Mouse (Mus musculus): ENCODE data around the gene Stk10. TPM values are rescaled to one million over a fixed set of nuclear protein-coding genes. Genes with fewer than 3 reads are reported as not detected.

Stk10 gene
- total and polyA plus RNA-seq, 3 experiments, result 31.0 to 52.1 (median 36.0) TPM

- no peak for DNase-seq (ENCODE audit: low spot score)
- TF ChIP-seq TAL1 (conservative IDR thresholded peaks at IDR 0.05; ENCODE audit: low read depth, low read length) (no peak), POLR2AphosphoS5 (IDR thresholded peaks at IDR 0.05; ENCODE audit: insufficient replicate concordance, low read depth, low read length) (no peak)
- no peaks in the 10 kb centered on the region for H3K27me3 ChIP-seq (ENCODE audit: insufficient read depth, low read length)
- peaks cover 18% of the 10 kb centered on the region for H3K4me1 ChIP-seq (ENCODE audit: insufficient read depth, low read depth, low read length)
- peaks cover 73% of the 10 kb centered on the region for H3K36me3 ChIP-seq (replicated peaks)
- no peaks in the 10 kb centered on the region for H3K9me3 ChIP-seq (replicated peaks)
- H3K4me3 ChIP-seq (ENCODE audit: low read depth, low read length), result no peak overlapping the region
- no peak for ATAC-seq (ENCODE audit: extremely low read depth, insufficient number of reproducible peaks, low FRiP score, poor library complexity, severe bottlenecking)
These were observed 54.3 kb downstream of the Stk10 start for GRCm38 (mm10) chr11:32587191-32588089.

GRCm38 (mm10) chr11:32588090-32588891 is 55.2 kb downstream of the Stk10 start:
- DNase-seq (ENCODE audit: low spot score), result peak; percentile 53
- no peaks in the 10 kb centered on the region for H3K27me3 ChIP-seq (ENCODE audit: insufficient read depth, low read length)
- H3K36me3 ChIP-seq (replicated peaks), result peaks cover 75% of the 10 kb centered on the region
- no peak overlapping the region for H3K4me3 ChIP-seq (ENCODE audit: low read depth, low read length)
- H3K4me1 ChIP-seq (ENCODE audit: insufficient read depth, low read depth, low read length), result peaks cover 15% of the 10 kb centered on the region
- TF ChIP-seq TAL1 (conservative IDR thresholded peaks at IDR 0.05; ENCODE audit: low read depth, low read length) (no peak), CTCF (IDR thresholded peaks at IDR 0.05; ENCODE audit: low read depth, low read length) (peak; percentile 90), GATA1 (IDR thresholded peaks at IDR 0.05; ENCODE audit: borderline replicate concordance, low read length) (no peak), POLR2AphosphoS5 (IDR thresholded peaks at IDR 0.05; ENCODE audit: insufficient replicate concordance, low read depth, low read length) (no peak)
- ATAC-seq (ENCODE audit: extremely low read depth, insufficient number of reproducible peaks, low FRiP score, poor library complexity, severe bottlenecking), result no peak
- H3K9me3 ChIP-seq (replicated peaks), result no peaks in the 10 kb centered on the region

- ATAC-seq (ENCODE audit: extremely low read depth, insufficient number of reproducible peaks, low FRiP score, poor library complexity, severe bottlenecking) (no peak), DNase-seq (ENCODE audit: low spot score) (no peak)
- TF ChIP-seq POLR2AphosphoS5 (IDR thresholded peaks at IDR 0.05; ENCODE audit: insufficient replicate concordance, low read depth, low read length), result no peak
- TF ChIP-seq GATA2 (IDR thresholded peaks at IDR 0.05; ENCODE audit: borderline replicate concordance, low read depth, low read length), result no peak
- no peak for TF ChIP-seq GATA1 (IDR thresholded peaks at IDR 0.05; ENCODE audit: borderline replicate concordance, low read length)
- no peak for TF ChIP-seq CTCF (IDR thresholded peaks at IDR 0.05; ENCODE audit: low read depth, low read length)
- no peak for TF ChIP-seq TAL1 (conservative IDR thresholded peaks at IDR 0.05; ENCODE audit: low read depth, low read length)
- Histone ChIP-seq H3K27me3 (ENCODE audit: insufficient read depth, low read length) (no peaks in the 10 kb centered on the region), H3K36me3 (replicated peaks) (peaks cover 72% of the 10 kb centered on the region), H3K9me3 (replicated peaks) (no peaks in the 10 kb centered on the region), H3K4me3 (ENCODE audit: low read depth, low read length) (no peak overlapping the region), H3K4me1 (ENCODE audit: insufficient read depth, low read depth, low read length) (peaks cover 15% of the 10 kb centered on the region)
These were observed 55.7 kb downstream of the Stk10 start for GRCm38 (mm10) chr11:32588892-32589172.

GRCm38 (mm10) chr11:32589201-32589600 is 56.1 kb downstream of the Stk10 start:
- Histone ChIP-seq H3K4me1 (ENCODE audit: insufficient read depth, low read depth, low read length) (peaks cover 15% of the 10 kb centered on the region), H3K36me3 (replicated peaks) (peaks cover 73% of the 10 kb centered on the region), H3K9me3 (replicated peaks) (no peaks in the 10 kb centered on the region), H3K4me3 (ENCODE audit: low read depth, low read length) (no peak overlapping the region), H3K27me3 (ENCODE audit: insufficient read depth, low read length) (no peaks in the 10 kb centered on the region)
- ATAC-seq (ENCODE audit: extremely low read depth, insufficient number of reproducible peaks, low FRiP score, poor library complexity, severe bottlenecking), result no peak
- TF ChIP-seq TAL1 (conservative IDR thresholded peaks at IDR 0.05; ENCODE audit: low read depth, low read length) (no peak), GATA1 (IDR thresholded peaks at IDR 0.05; ENCODE audit: borderline replicate concordance, low read length) (no peak), GATA2 (IDR thresholded peaks at IDR 0.05; ENCODE audit: borderline replicate concordance, low read depth, low read length) (no peak), CTCF (IDR thresholded peaks at IDR 0.05; ENCODE audit: low read depth, low read length) (no peak), POLR2AphosphoS5 (IDR thresholded peaks at IDR 0.05; ENCODE audit: insufficient replicate concordance, low read depth, low read length) (no peak)
- no peak for DNase-seq (ENCODE audit: low spot score)

- peaks cover 15% of the 10 kb centered on the region for H3K4me1 ChIP-seq (ENCODE audit: insufficient read depth, low read depth, low read length)
- no peaks in the 10 kb centered on the region for H3K27me3 ChIP-seq (ENCODE audit: insufficient read depth, low read length)
- no peaks in the 10 kb centered on the region for H3K9me3 ChIP-seq (replicated peaks)
- TF ChIP-seq TAL1 (conservative IDR thresholded peaks at IDR 0.05; ENCODE audit: low read depth, low read length) (no peak), POLR2AphosphoS5 (IDR thresholded peaks at IDR 0.05; ENCODE audit: insufficient replicate concordance, low read depth, low read length) (no peak), GATA2 (IDR thresholded peaks at IDR 0.05; ENCODE audit: borderline replicate concordance, low read depth, low read length) (no peak), GATA1 (IDR thresholded peaks at IDR 0.05; ENCODE audit: borderline replicate concordance, low read length) (no peak), CTCF (IDR thresholded peaks at IDR 0.05; ENCODE audit: low read depth, low read length) (no peak)
- H3K36me3 ChIP-seq (replicated peaks), result peaks cover 74% of the 10 kb centered on the region
- H3K4me3 ChIP-seq (ENCODE audit: low read depth, low read length), result no peak overlapping the region
- ATAC-seq (ENCODE audit: extremely low read depth, insufficient number of reproducible peaks, low FRiP score, poor library complexity, severe bottlenecking), result no peak
- DNase-seq (ENCODE audit: low spot score), result no peak
These were observed 56.7 kb downstream of the Stk10 start for GRCm38 (mm10) chr11:32589791-32590190.

- H3K9me3 ChIP-seq (replicated peaks), result no peaks in the 10 kb centered on the region
- H3K4me3 ChIP-seq (ENCODE audit: low read depth, low read length), result no peak overlapping the region
- H3K4me1 ChIP-seq (ENCODE audit: insufficient read depth, low read depth, low read length), result peaks cover 15% of the 10 kb centered on the region
- TF ChIP-seq TAL1 (conservative IDR thresholded peaks at IDR 0.05; ENCODE audit: low read depth, low read length), result no peak
- no peak for TF ChIP-seq GATA2 (IDR thresholded peaks at IDR 0.05; ENCODE audit: borderline replicate concordance, low read depth, low read length)
- no peak for TF ChIP-seq GATA1 (IDR thresholded peaks at IDR 0.05; ENCODE audit: borderline replicate concordance, low read length)
- no peak for TF ChIP-seq POLR2AphosphoS5 (IDR thresholded peaks at IDR 0.05; ENCODE audit: insufficient replicate concordance, low read depth, low read length)
- no peak for TF ChIP-seq CTCF (IDR thresholded peaks at IDR 0.05; ENCODE audit: low read depth, low read length)
- H3K27me3 ChIP-seq (ENCODE audit: insufficient read depth, low read length), result no peaks in the 10 kb centered on the region
- ATAC-seq (ENCODE audit: extremely low read depth, insufficient number of reproducible peaks, low FRiP score, poor library complexity, severe bottlenecking), result no peak
- H3K36me3 ChIP-seq (replicated peaks), result peaks cover 74% of the 10 kb centered on the region
- DNase-seq (ENCODE audit: low spot score), result no peak
These were observed 57.1 kb downstream of the Stk10 start for GRCm38 (mm10) chr11:32590205-32590604.

Data from G1E (cell line).